In the genomic region with DNA sequence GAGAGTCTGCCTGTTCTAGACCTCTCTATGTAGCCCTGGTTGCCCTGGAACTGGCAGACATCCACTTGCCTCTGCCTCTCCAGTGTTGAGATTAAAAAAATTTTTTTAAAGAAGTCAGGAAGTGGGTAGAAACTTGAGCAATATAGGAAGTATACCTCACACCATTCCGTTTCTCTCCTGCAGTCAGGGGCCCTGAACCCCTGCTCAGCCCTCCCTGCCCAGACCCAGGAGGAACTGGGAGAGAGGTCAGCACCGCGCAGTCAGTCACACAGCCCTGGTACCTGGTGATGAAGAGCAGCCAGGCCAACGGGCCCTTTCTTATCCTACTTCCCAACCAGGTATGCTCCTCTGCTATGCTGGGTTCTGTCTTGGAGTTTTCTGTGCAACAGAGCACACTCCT, we compare ENCODE assay signal across 31 mouse cellular contexts. TPM values are rescaled to one million over a fixed set of nuclear protein-coding genes. Genes with fewer than 3 reads are reported as not detected.
DNase-seq lines count a peak whose midpoint lies in the region; ATAC-seq and TF ChIP-seq lines count a peak whose summit lies in the region.
"Had no signal": no experiment of that assay in that cellular context is flagged by ENCODE, and none has a peak within 500 bp of the region (broad histone marks: within the 10 kb centered on the region; RNA-seq: fewer than 3 reads in every experiment).

No protein-coding gene starts in this region.

- no peak for ATAC-seq in liver, embryonic 15.5 days (ENCODE audit: insufficient read depth)
- peak; percentile 65 for ATAC-seq in megakaryocyte progenitor cell, adult 5-6 weeks (replicated peaks; ENCODE audit: poor library complexity)
- ATAC-seq in intestine, embryonic 16.5 days, result no peak
- ATAC-seq: forebrain, embryonic 13.5 days; hindbrain, embryonic 16.5 days; intestine, postnatal 0 days; midbrain, embryonic 16.5 days had no signal

- H3K9ac ChIP-seq in heart, adult 2 months (ENCODE audit: low read depth, low read length), result no peak overlapping the region
- H3K9ac ChIP-seq in liver, embryonic 15.5 days, result no peak overlapping the region
- no peak overlapping the region for H3K9ac ChIP-seq in intestine, embryonic 16.5 days (ENCODE audit: low read depth, low read length)
- H3K9ac ChIP-seq: forebrain, embryonic 13.5 days; lung, embryonic 15.5 days; neural tube, embryonic 12.5 days; stomach, embryonic 15.5 days had no signal

- no peaks in the 10 kb centered on the region for H3K79me2 ChIP-seq in heart, adult 2 months (replicated peaks; ENCODE audit: control insufficient read depth, insufficient read depth, low read length)

- no peak overlapping the region for H3K4me2 ChIP-seq in liver, embryonic 15.5 days
- no peak overlapping the region for H3K4me2 ChIP-seq in intestine, embryonic 16.5 days (ENCODE audit: low read depth, low read length)
- H3K4me2 ChIP-seq: forebrain, embryonic 13.5 days; lung, embryonic 15.5 days; neural tube, embryonic 12.5 days; stomach, embryonic 15.5 days had no signal

- intact Hi-C loops in heart, adult 2 months (cut with DNase I), result loop anchor here (5.0 kb wide), 1 partner anchor 43 kb away; no protein-coding TSS in a partner anchor

- WGBS in heart, adult 2 months, result 80% methylated on average over 4 of the region's 4 CpGs
- WGBS in bone marrow, adult 2 months, result 11% methylated on average over 4 of the region's 4 CpGs
- 33% methylated on average over 4 of the region's 4 CpGs for WGBS in liver, embryonic 15.5 days (ENCODE audit: insufficient replicate concordance)
- WGBS in intestine, embryonic 16.5 days, result 84% methylated on average over 4 of the region's 4 CpGs

- no peaks in the 10 kb centered on the region for H3K36me3 ChIP-seq in heart, adult 2 months (ENCODE audit: control insufficient read depth, insufficient read depth, low read length)
- no peaks in the 10 kb centered on the region for H3K36me3 ChIP-seq in liver, embryonic 15.5 days (replicated peaks)
- H3K36me3 ChIP-seq in intestine, embryonic 16.5 days (ENCODE audit: control insufficient read depth, insufficient read depth, low read length), result no peaks in the 10 kb centered on the region
- H3K36me3 ChIP-seq: lung, embryonic 15.5 days; neural tube, embryonic 12.5 days; stomach, embryonic 15.5 days had no signal

- TF ChIP-seq POLR2A in heart, adult 2 months (IDR thresholded peaks at IDR 0.05; ENCODE audit: insufficient read depth, low read depth, low read length), result no peak
- TF ChIP-seq POLR2A in bone marrow, adult 2 months (IDR thresholded peaks at IDR 0.05; ENCODE audit: borderline replicate concordance, control insufficient read depth, low read depth, low read length), result peak; percentile 67; the same call in 1 of the 2 replicates

- H3K9me3 ChIP-seq in liver, embryonic 15.5 days (replicated peaks), result no peaks in the 10 kb centered on the region
- no peaks in the 10 kb centered on the region for H3K9me3 ChIP-seq in intestine, embryonic 16.5 days (ENCODE audit: control insufficient read depth, low read length)
- H3K9me3 ChIP-seq: forebrain, embryonic 13.5 days; lung, embryonic 15.5 days; neural tube, embryonic 12.5 days; stomach, embryonic 15.5 days had no signal

- no peak overlapping the region for H3K4me3 ChIP-seq in heart, adult 2 months
- peak overlapping the region; percentile 52 for H3K4me3 ChIP-seq in bone marrow, adult 2 months (replicated peaks; ENCODE audit: control insufficient read depth, low read depth, low read length)
- 0 out of 2 replicates have a peak overlapping the region, but pooled peaks have one; percentile 14 for H3K4me3 ChIP-seq in liver, embryonic 15.5 days (replicated peaks)
- H3K4me3 ChIP-seq in intestine, embryonic 16.5 days (ENCODE audit: low read length), result no peak overlapping the region
- H3K4me3 ChIP-seq: forebrain, embryonic 13.5 days; lung, embryonic 15.5 days; myocyte; neural tube, embryonic 12.5 days; stomach, embryonic 15.5 days had no signal

- H3K27me3 ChIP-seq in heart, adult 2 months (ENCODE audit: control insufficient read depth, insufficient read depth, low read length), result no peaks in the 10 kb centered on the region
- no peaks in the 10 kb centered on the region for H3K27me3 ChIP-seq in liver, embryonic 15.5 days
- no peaks in the 10 kb centered on the region for H3K27me3 ChIP-seq in intestine, embryonic 16.5 days (replicated peaks; ENCODE audit: control insufficient read depth, insufficient read depth, low read length)
- H3K27me3 ChIP-seq: forebrain, embryonic 13.5 days; lung, embryonic 15.5 days; neural tube, embryonic 12.5 days; stomach, embryonic 15.5 days had no signal

- no peaks in the 10 kb centered on the region for H3K4me1 ChIP-seq in heart, adult 2 months (ENCODE audit: control insufficient read depth, insufficient read depth, low read length)
- H3K4me1 ChIP-seq in bone marrow, adult 2 months (ENCODE audit: control insufficient read depth, insufficient read depth, low read length), result peaks cover 12% of the 10 kb centered on the region
- peaks cover 35% of the 10 kb centered on the region for H3K4me1 ChIP-seq in liver, embryonic 15.5 days (replicated peaks)
- H3K4me1 ChIP-seq in intestine, embryonic 16.5 days (ENCODE audit: control insufficient read depth, insufficient read depth, low read length), result peaks cover 6% of the 10 kb centered on the region
- H3K4me1 ChIP-seq: forebrain, embryonic 13.5 days; lung, embryonic 15.5 days; neural tube, embryonic 12.5 days; stomach, embryonic 15.5 days had no signal

- H3K27ac ChIP-seq in heart, adult 2 months, result no peak overlapping the region
- H3K27ac ChIP-seq in bone marrow, adult 2 months (ENCODE audit: control insufficient read depth, insufficient read depth, low read depth, low read length, poor library complexity), result peak overlapping the region; percentile 48
- peak overlapping the region; percentile 43 for H3K27ac ChIP-seq in liver, embryonic 15.5 days (replicated peaks)
- no peak overlapping the region for H3K27ac ChIP-seq in intestine, embryonic 16.5 days (ENCODE audit: low read length)
- H3K27ac ChIP-seq: forebrain, embryonic 13.5 days; lung, embryonic 15.5 days; neural tube, embryonic 12.5 days; stomach, embryonic 15.5 days had no signal

- no peak for TF ChIP-seq EP300 in heart, adult 2 months (IDR thresholded peaks at IDR 0.05; ENCODE audit: insufficient read depth, low read depth, low read length)

- DNase-seq in heart, adult 11 months, result peak; percentile 60
- no peak for DNase-seq in heart, adult 2 months
- DNase-seq in gastrocnemius, postnatal 4 days (ENCODE audit: low spot score in 2 of 2), result no peak
- DNase-seq in right cerebral cortex, postnatal 36 days (ENCODE audit: low spot score in 2 of 2), result no peak
- DNase-seq: adrenal gland, postnatal 14 days; cerebellum, adult 18-20 months; cerebellum, postnatal 14 days; gastrocnemius, postnatal 25 days; heart, postnatal 14 days; kidney, adult 9 months; kidney, postnatal 14 days; layer of hippocampus, adult 9-11 months; lung, postnatal 36 days had no signal

- TF ChIP-seq CTCF in heart, adult 2 months (IDR thresholded peaks at IDR 0.05), result no peak
- no peak for TF ChIP-seq CTCF in bone marrow, adult 2 months (IDR thresholded peaks at IDR 0.05; ENCODE audit: control insufficient read depth, insufficient read depth, low read length)

RNA-seq across cellular contexts. Expression of a gene that starts 54.0 kb away (rescaled TPM):
- total RNA-seq in heart, adult 2 months (2021), result not detected
- polyA plus RNA-seq in heart, adult 2 months (2012; rRNA removed), result not detected in 2 replicates
- not detected in 2 replicates for polyA plus RNA-seq in bone marrow, adult 2 months (2011; ENCODE audit: insufficient read depth, insufficient read length, low replicate concordance, missing spikeins)
- polyA plus RNA-seq in liver, embryonic 15.5 days (2015; fragmentation: Nextera tagmentation; extraction: Ambion mirVana), result not detected in 2 replicates
- not detected in 2 replicates for total RNA-seq in megakaryocyte progenitor cell, adult 5-6 weeks (2015)
- not detected in 2 replicates for total RNA-seq in megakaryocyte progenitor cell, adult 5-6 weeks (2017)
- polyA plus RNA-seq in intestine, embryonic 16.5 days (2015; fragmentation: Nextera tagmentation; extraction: Ambion mirVana), result 2.1 and 3.0 TPM in 2 replicates
- total RNA-seq in gastrocnemius, postnatal 4 days (2021), result not detected
- total RNA-seq: adrenal gland, postnatal 14 days; gastrocnemius, postnatal 25 days; heart, postnatal 14 days; left cerebral cortex, postnatal 14 days; liver, adult 2 months had no signal
- polyA plus RNA-seq: embryonic facial prominence, embryonic 11.5 days; forebrain, embryonic 13.5 days; heart, embryonic 14.5 days; hindbrain, embryonic 11.5 days; hindbrain, embryonic 16.5 days; limb, embryonic 11.5 days; liver, adult 2 months; lung, embryonic 15.5 days; myocyte; neural tube, embryonic 12.5 days had no signal

RNA-seq across cellular contexts. Expression of a gene that starts 58.6 kb away (rescaled TPM):
- 10 to 100 TPM; 51.3 to 85.7 TPM for total RNA-seq in heart, adult 2 months (2021)
- polyA plus RNA-seq in heart, adult 2 months (2012; rRNA removed), result 27.8 and 72.8 TPM in 2 replicates
- 210 and 334 TPM in 2 replicates for polyA plus RNA-seq in bone marrow, adult 2 months (2011; ENCODE audit: insufficient read depth, insufficient read length, low replicate concordance, missing spikeins)
- 285 and 299 TPM in 2 replicates for polyA plus RNA-seq in liver, embryonic 15.5 days (2015; fragmentation: Nextera tagmentation; extraction: Ambion mirVana)
- total RNA-seq in megakaryocyte progenitor cell, adult 5-6 weeks (2015), result 111 and 138 TPM in 2 replicates
- total RNA-seq in megakaryocyte progenitor cell, adult 5-6 weeks (2017), result 110 and 143 TPM in 2 replicates
- polyA plus RNA-seq in intestine, embryonic 16.5 days (2015; fragmentation: Nextera tagmentation; extraction: Ambion mirVana), result 56.4 and 64.9 TPM in 2 replicates
- 100 to 1,000 TPM in 1 of 2 experiments, 10 to 100 TPM in 1; 83.5 to 124 TPM for total RNA-seq in gastrocnemius, postnatal 4 days (2021)

Comparison
In these comparisons a context has a peak if more than half of its experiments do, and no peak if none do; other contexts are left out.
1. H3K27ac ChIP-seq: peak in bone marrow, adult 2 months (single experiment) and liver, embryonic 15.5 days (single experiment); none in heart, adult 2 months (single experiment) and intestine, embryonic 16.5 days (single experiment).
2. H3K4me3 ChIP-seq: peak in bone marrow, adult 2 months (single experiment) and liver, embryonic 15.5 days (single experiment); none in heart, adult 2 months (single experiment) and intestine, embryonic 16.5 days (single experiment).